ENCODE assay signal across 31 mouse cellular contexts in genomic region chr13:52043916-52044315, GRCm38 (mm10).
"Had no signal": no experiment of that assay in that cellular context is flagged by ENCODE, and none has a peak within 500 bp of the region (broad histone marks: within the 10 kb centered on the region; RNA-seq: fewer than 3 reads in every experiment).

No protein-coding gene starts in this region.

- H3K27ac ChIP-seq: limb, embryonic 10.5 days; limb, embryonic 12.5 days; limb, embryonic 13.5 days; limb, embryonic 15.5 days; liver, embryonic 12.5 days; liver, embryonic 13.5 days; liver, embryonic 14.5 days; liver, embryonic 15.5 days; lung, embryonic 15.5 days; macrophage; midbrain, embryonic 10.5 days; midbrain, embryonic 12.5 days; midbrain, embryonic 15.5 days; neural tube, embryonic 12.5 days had no signal

- H3K9ac ChIP-seq: limb, embryonic 12.5 days; limb, embryonic 13.5 days; limb, embryonic 15.5 days; liver, embryonic 12.5 days; liver, embryonic 13.5 days; liver, embryonic 14.5 days; liver, embryonic 15.5 days; liver, postnatal 0 days; lung, embryonic 14.5 days; lung, embryonic 15.5 days; midbrain, embryonic 12.5 days; midbrain, embryonic 15.5 days; neural tube, embryonic 12.5 days had no signal

- H3K9me3 ChIP-seq: limb, embryonic 10.5 days; limb, embryonic 12.5 days; limb, embryonic 13.5 days; limb, embryonic 15.5 days; liver, embryonic 12.5 days; liver, embryonic 13.5 days; liver, embryonic 15.5 days; lung, embryonic 15.5 days; megakaryocyte, embryonic 14.5 days; midbrain, embryonic 10.5 days; midbrain, embryonic 12.5 days; midbrain, embryonic 15.5 days; neural tube, embryonic 12.5 days had no signal

- H3K4me2 ChIP-seq: limb, embryonic 12.5 days; limb, embryonic 13.5 days; limb, embryonic 15.5 days; liver, embryonic 11.5 days; liver, embryonic 12.5 days; liver, embryonic 13.5 days; liver, embryonic 15.5 days; lung, embryonic 14.5 days; lung, embryonic 15.5 days; midbrain, embryonic 11.5 days; midbrain, embryonic 12.5 days; midbrain, embryonic 15.5 days; neural tube, embryonic 12.5 days had no signal

- ATAC-seq: liver, embryonic 12.5 days; liver, postnatal 0 days; lung, postnatal 0 days; midbrain, embryonic 15.5 days; midbrain, embryonic 16.5 days had no signal

- H3K4me3 ChIP-seq: limb, embryonic 10.5 days; limb, embryonic 12.5 days; limb, embryonic 13.5 days; limb, embryonic 15.5 days; liver, embryonic 12.5 days; liver, embryonic 13.5 days; liver, embryonic 15.5 days; lung, embryonic 15.5 days; megakaryocyte, embryonic 14.5 days; midbrain, embryonic 10.5 days; midbrain, embryonic 12.5 days; midbrain, embryonic 15.5 days; myocyte; neural tube, embryonic 12.5 days had no signal

- DNase-seq: left cerebral cortex, postnatal 4 days; liver; liver, embryonic 13.5 days; liver, postnatal 0 days; lung, adult 18-20 months; lung, adult 2 months; lung, embryonic 14.5 days; lung, postnatal 10 days; lung, postnatal 14 days; lung, postnatal 36 days; lung, postnatal 4 days; midbrain, embryonic 14.5 days had no signal

- H3K36me3 ChIP-seq: limb, embryonic 10.5 days; limb, embryonic 12.5 days; limb, embryonic 13.5 days; limb, embryonic 15.5 days; liver, embryonic 12.5 days; liver, embryonic 13.5 days; liver, embryonic 15.5 days; lung, embryonic 15.5 days; midbrain, embryonic 10.5 days; midbrain, embryonic 12.5 days; midbrain, embryonic 15.5 days; neural tube, embryonic 12.5 days had no signal

- H3K27me3 ChIP-seq: limb, embryonic 12.5 days; limb, embryonic 13.5 days; limb, embryonic 15.5 days; liver, embryonic 12.5 days; liver, embryonic 13.5 days; liver, embryonic 15.5 days; lung, embryonic 15.5 days; megakaryocyte, embryonic 14.5 days; midbrain, embryonic 15.5 days; neural tube, embryonic 12.5 days had no signal
